Mouse (Mus musculus): ENCODE results near the gene Hace1.
"Not testable (repeated sequence)": the region's sequence is repeated elsewhere in the genome, so short reads cannot be mapped to it uniquely, and the experiment has no call there.

Hace1 gene

GRCm38 (mm10) chr10:45577731-45578297 is at the start of gene Hace1:
TSS of gene Hace1 (plus strand) at chr10:45577829.
- peak; percentile 89 for DNase-seq (ENCODE audit: low read depth)

DNA sequence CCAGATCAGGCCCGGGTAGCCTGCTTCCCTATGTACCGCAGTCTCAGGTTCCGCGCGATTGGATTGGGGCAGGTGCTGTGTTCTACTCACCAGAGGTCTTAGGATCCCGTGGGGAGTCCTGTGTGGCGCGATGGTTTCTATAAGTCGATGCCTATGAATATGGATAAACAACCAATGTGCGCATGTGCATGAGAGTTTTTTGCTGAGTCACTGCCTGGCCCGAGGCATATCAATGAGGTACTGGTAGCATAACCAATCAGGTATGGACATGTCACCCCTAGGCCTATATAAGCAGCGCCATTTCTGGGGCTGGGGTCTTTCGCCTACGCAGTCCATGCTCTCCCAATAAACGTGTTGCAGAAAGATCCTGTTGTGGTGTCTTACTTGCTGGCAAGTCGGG is 40.3 kb upstream of the Hace1 start:
- DNase-seq (ENCODE audit: low read depth): not testable (repeated sequence)

- DNase-seq (ENCODE audit: low read depth): no peak
These were observed 34.9 kb upstream of the Hace1 start for GRCm38 (mm10) chr10:45542726-45543125.

DNA sequence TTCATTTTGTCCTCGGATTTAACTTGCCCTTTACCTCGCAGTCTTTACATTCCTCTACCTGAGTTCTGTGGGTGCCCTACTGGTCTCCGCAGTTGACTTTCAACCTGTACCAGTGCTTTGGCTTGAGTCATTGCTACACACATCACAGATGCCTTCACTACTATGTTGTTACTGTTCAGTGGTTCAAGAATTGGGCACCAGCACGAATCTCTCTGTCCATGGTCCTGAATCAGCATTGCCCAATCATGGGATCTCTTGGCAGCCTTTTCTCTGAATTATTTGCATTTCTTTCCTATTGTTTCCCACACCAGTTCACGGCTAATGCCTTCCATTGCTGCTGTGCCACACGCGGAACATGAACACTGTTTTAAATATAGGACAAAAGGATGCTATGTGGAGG is 30.8 kb upstream of the Hace1 start:
- peak; percentile 29 for DNase-seq (ENCODE audit: low read depth)

GRCm38 (mm10) chr10:45578298-45578821 is 731 bp downstream of the Hace1 start:
- DNase-seq (ENCODE audit: low read depth): peak; percentile 61

GRCm38 (mm10) chr10:45583310-45583709 is 5.7 kb downstream of the Hace1 start:
- DNase-seq (ENCODE audit: low read depth): no peak

GRCm38 (mm10) chr10:45583829-45584228 is 6.2 kb downstream of the Hace1 start:
- DNase-seq (ENCODE audit: low read depth): no peak

GRCm38 (mm10) chr10:45584311-45585102 is 6.9 kb downstream of the Hace1 start:
- DNase-seq (ENCODE audit: low read depth): no peak

DNA sequence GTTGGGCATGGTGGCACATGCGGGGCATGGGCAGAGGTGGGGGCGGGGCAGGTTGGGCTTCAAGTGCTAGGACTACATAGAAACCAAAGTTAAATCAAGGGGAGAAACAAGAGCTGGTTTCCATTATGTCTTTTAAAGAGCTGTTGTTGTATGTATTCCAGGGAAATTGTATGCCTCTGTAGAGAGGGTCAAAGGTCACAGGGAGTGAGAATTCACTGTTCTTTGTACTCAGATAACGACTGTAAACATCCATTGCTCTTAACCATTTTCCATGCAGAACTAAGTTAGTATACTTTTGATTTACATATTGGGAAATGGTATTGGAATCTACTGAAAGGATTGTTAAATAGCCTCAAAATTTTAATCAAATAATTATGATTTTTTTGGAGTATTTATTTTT is 28.2 kb downstream of the Hace1 start:
- DNase-seq (ENCODE audit: low read depth): no peak

DNA sequence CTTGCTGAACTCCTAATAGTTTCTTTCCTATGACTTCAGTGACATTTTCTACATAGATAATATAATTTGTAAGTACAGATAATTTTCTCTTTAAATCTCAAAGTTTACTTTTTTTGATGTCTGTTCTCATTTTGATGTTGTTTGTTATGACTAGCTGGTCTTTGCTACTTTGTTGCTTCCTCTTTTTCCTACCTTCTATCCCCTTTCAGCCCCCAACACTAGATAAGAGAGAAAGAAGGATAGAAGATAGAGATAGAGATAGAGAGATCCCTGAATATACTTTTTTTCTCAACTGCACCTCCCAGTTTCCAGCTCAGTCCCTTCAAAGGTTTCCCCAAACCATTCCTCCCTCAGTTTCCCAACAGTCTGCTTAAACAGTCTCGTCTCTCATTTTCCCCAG is 33.1 kb downstream of the Hace1 start:
- no peak for DNase-seq (ENCODE audit: low read depth)

DNA sequence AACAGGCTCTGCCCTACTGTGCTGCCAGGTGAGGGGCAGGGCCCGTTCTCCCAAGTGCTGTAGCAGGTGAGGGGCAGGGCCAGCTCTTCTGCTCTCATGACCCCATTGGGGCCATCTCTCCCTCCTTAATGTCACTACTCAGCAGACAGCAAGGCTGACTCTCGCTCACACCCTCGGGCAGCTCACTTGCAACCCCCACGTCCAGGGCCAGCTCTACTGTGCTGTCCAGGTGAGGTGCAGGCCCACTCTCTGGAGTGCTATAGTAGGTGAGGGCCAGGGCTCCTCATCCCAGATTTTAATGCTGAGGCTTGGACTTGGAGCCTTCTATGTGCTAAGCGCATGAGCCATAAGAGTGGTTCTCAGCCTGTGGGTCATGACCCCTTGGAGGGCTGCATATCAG is 38.4 kb downstream of the Hace1 start:
- no peak for DNase-seq (ENCODE audit: low read depth)

GRCm38 (mm10) chr10:45619039-45619438 is 41.4 kb downstream of the Hace1 start:
- no peak for DNase-seq (ENCODE audit: low read depth)

DNA sequence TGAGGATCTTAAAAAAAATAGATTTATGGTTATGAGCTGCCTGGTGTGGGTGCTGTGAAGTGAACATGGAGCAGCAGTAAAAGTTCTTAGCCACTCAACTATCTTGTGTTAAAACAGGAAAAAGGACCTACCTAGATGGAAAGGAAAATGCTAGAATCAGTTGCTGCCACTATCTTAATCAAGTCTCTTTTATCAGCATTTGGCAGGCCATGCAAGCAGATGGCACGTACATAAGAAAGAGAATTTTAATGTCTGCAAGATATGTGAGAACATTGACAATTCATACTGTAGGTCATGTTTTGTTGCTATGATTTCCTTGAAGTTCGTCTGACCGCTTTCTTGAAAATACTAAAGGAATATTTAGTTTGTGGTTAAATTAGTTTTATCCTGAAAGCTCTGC is 54.4 kb downstream of the Hace1 start:
- no peak for DNase-seq (ENCODE audit: low read depth)

- DNase-seq (ENCODE audit: low read depth): no peak
These were observed 55.0 kb downstream of the Hace1 start for GRCm38 (mm10) chr10:45632641-45633040.

DNA sequence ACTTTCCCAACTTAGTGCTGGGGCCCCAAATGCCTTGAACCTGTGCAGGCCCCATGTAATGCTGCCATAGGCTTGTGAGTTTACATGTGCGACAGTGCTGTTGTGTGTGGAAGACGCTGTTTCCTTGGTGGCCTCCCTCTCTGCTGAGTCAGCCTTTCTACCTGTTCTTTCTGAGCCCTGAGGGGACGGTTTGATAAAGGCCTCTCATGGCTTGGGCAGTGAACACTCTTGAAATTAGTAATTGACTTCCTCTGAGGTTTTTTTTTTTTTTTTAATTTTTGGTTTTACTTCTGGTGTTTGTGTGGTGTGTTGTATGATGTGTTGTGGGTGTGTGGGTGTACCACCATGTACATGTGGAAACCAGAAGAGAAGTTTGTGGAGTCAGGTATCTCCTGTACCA is 57.6 kb downstream of the Hace1 start:
- peak; percentile 49 for DNase-seq (ENCODE audit: low read depth)

DNA sequence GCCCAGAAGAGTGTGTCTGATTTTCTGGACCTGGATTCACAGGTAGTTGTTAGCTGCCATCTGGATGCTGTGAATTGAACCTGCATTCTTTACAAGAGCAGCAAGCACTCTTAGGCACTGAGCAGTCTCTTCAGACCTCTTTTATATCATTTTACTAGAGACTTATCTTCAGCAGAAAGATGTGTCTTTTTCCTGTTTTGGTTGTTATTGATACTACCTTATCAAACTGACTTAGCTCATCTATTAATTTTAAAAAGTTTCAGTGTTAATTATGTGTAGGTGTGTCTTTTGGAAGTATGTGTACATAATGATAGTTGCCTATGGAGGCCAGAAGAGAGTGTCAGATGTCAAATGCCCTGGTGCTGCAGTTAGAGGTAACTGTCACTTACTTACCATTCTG is 62.1 kb downstream of the Hace1 start:
- DNase-seq (ENCODE audit: low read depth): no peak

DNA sequence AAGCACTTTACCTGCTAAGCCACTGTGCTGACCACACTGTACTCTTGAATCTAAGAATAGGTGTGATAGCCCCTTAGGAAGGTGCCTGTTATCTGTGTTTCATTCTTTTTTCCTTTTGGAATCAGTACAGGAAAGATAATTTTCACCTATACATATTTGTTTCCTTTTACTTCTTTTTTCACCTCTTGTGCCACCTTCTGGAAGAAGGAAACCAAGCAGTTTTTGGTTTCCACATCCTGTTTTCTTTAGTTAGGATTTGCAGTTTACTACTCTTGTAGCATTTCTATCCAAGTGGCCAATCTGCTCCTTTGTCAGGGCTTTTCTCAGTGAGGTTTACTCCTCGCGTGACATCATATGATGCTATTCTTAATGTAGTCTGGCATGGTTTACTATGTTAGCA is 76.4 kb downstream of the Hace1 start:
- DNase-seq (ENCODE audit: low read depth): no peak

GRCm38 (mm10) chr10:45662015-45662414 is 84.4 kb downstream of the Hace1 start:
- DNase-seq (ENCODE audit: low read depth): no peak

DNA sequence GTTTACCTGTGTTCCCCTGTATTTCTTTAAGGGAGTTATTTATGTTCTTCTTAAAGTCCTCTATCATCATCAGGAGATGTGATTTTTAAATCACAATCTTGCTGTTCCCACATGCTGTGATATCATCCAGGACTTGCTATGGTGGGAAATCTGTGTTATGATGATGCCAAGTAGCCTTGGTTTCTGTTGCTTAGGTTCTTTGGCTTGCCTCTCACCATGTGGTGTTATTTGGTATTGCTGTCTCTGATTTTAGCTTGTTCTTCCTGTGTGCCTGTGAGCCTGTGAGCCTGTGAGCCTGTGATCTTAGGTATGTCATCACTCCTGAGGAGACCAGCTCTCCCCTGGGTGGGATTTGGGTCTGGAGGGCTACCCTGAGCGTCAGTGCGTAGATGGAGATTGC is 90.6 kb downstream of the Hace1 start:
- DNase-seq (ENCODE audit: low read depth): no peak

- peak; percentile 24 for DNase-seq (ENCODE audit: low read depth)
These were observed 99.2 kb downstream of the Hace1 start for GRCm38 (mm10) chr10:45676796-45677195.

GRCm38 (mm10) chr10:45686191-45686590 is 108.6 kb downstream of the Hace1 start:
- no peak for DNase-seq (ENCODE audit: low read depth)

- DNase-seq (ENCODE audit: low read depth): no peak
These were observed 117.3 kb downstream of the Hace1 start for GRCm38 (mm10) chr10:45694931-45695330.

- DNase-seq (ENCODE audit: low read depth): no peak
These were observed 117.9 kb downstream of the Hace1 start for GRCm38 (mm10) chr10:45695522-45695921.

GRCm38 (mm10) chr10:45698930-45699329 is 121.3 kb downstream of the Hace1 start:
- DNase-seq (ENCODE audit: low read depth): no peak

All from induced T-regulatory cell, adult 2 months (primary cell).